Mouse (Mus musculus) liver, adult 2 months (tissue): ENCODE data around the gene Tiam2. TPM values are rescaled to one million over a fixed set of nuclear protein-coding genes. Genes with fewer than 3 reads are reported as not detected.

Experiments
- DNase-seq: peaks from one replicate; pipeline ENCODE4 v3.0.0-alpha.2; 2011; ENCODE audit warnings: low read depth, low spot score; ENCODE audit errors: extremely low read depth
- H3K27ac ChIP-seq: fragments of 200-500 bp; replicated peaks from 2 replicates; pipeline ENCODE4 v1.5.1; 2012; ENCODE audit warnings: low read depth, mild to moderate bottlenecking, control low read depth, inconsistent platforms, low read length; ENCODE audit not compliant: insufficient read depth
- H3K27me3 ChIP-seq: fragments of 200-500 bp; 2 replicates; pipeline ENCODE4 v1.6.1; 2012; ENCODE audit warnings: mild to moderate bottlenecking, moderate library complexity, low read length, inconsistent platforms; ENCODE audit not compliant: control insufficient read depth, insufficient read depth
- H3K36me3 ChIP-seq: fragments of 200-500 bp; 2 replicates; pipeline ENCODE4 v1.6.1; 2012; ENCODE audit warnings: low read length, inconsistent platforms; ENCODE audit not compliant: control insufficient read depth, insufficient read depth
- H3K4me1 ChIP-seq: fragments of 200-500 bp; 2 replicates; pipeline ENCODE4 v1.6.1; 2011; ENCODE audit warnings: low read length; ENCODE audit not compliant: control insufficient read depth, insufficient read depth
- H3K4me3 ChIP-seq: fragments of 200-500 bp; 2 replicates; pipeline ENCODE4 v1.5.1; 2011; ENCODE audit warnings: low read depth, mild to moderate bottlenecking, control low read depth, low read length, moderate library complexity; ENCODE audit not compliant: insufficient read depth
- H3K79me2 ChIP-seq: fragments of 200-500 bp; 2 replicates; pipeline ENCODE4 v1.6.1; 2012; ENCODE audit warnings: inconsistent platforms, mild to moderate bottlenecking, low read length, moderate library complexity; ENCODE audit not compliant: control insufficient read depth, insufficient read depth
- H3K9ac ChIP-seq: fragments of 200-500 bp; 2 replicates; pipeline ENCODE4 v1.6.1; 2012; ENCODE audit warnings: low read depth, mild to moderate bottlenecking, control low read depth, inconsistent platforms, low read length
- CTCF ChIP-seq: fragments of 200-500 bp; IDR thresholded peaks from 2 replicates; pipeline ENCODE4 v1.5.1; 2011; ENCODE audit warnings: low read depth, low read length, control low read depth
- POLR2A ChIP-seq: fragments of 200-500 bp; IDR thresholded peaks from 2 replicates; pipeline ENCODE4 v1.6.1; 2011; ENCODE audit warnings: low read length, control low read depth; ENCODE audit not compliant: insufficient read depth; ENCODE audit errors: extremely low read depth
- WGBS: fragments of 180-500 bp; shearing (Covaris S2); methylation state at CpG from one replicate; pipeline ENCODE4 v1.1.7; 2018; 5-methylcytosine and 5-hydroxymethylcytosine counted together
- polyA plus RNA-seq: library from polyadenylated mRNA; depleted of rRNA; stranded (reverse); fragments of >200 nt; gene quantifications from 2 replicates; pipeline ENCODE4 v1.2.3, GENCODE M21; 2012
- total RNA-seq: library from RNA; depleted of rRNA; stranded (reverse); fragments of >200 nt; gene quantifications from 2 replicates; pipeline ENCODE4 v1.2.3, GENCODE M21; 2014

Tiam2 gene
- total and polyA plus RNA-seq, 2 experiments, result 2.9 to 5.2 TPM

DNA sequence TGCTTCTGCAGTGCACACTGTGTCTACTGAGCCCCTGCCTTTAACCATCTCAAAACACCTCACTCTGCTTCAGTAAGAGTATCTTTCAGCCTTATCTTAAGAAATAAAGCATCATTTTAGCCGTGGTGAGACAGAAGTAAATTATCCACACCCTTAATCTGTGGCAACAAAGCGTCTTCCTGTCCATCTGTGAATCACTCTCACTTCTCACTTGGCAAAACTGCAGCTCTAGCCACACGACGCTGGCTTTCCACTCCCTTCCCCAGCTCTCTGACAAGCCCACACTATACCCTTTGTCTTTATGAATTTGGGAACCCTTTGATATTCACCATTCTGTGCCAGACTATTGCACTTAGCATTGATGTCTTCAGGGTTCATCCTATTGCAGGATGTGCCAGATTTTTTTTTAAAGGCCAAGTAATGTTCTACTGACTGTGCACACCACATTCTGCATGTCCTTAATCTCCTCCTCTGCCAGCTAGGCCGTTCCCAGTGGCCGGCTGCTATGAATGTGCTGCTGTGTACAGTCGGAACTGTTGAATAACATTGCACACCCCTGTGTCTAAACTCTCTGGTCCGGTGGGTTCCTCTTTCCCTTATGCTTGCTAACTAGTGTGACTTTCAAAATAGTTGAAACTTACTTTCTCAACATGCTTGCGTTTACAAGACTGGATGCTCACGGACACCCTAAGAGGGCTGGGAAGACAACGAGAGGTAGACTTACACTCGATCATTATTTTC lies 126.4 kb downstream of the Tiam2 start:
- H3K4me3 ChIP-seq, result no peak overlapping the region
- H3K27me3 ChIP-seq, result no peaks in the 10 kb centered on the region
- no peak for DNase-seq
- H3K36me3 ChIP-seq, result no peaks in the 10 kb centered on the region
- no peak for TF ChIP-seq CTCF
- no peak for TF ChIP-seq POLR2A
- no peak overlapping the region for H3K27ac ChIP-seq
- 81% methylated on average over 12 of the region's 12 CpGs for WGBS
- H3K4me1 ChIP-seq, result no peaks in the 10 kb centered on the region
- H3K79me2 ChIP-seq, result no peaks in the 10 kb centered on the region
- no peak overlapping the region for H3K9ac ChIP-seq

DNA sequence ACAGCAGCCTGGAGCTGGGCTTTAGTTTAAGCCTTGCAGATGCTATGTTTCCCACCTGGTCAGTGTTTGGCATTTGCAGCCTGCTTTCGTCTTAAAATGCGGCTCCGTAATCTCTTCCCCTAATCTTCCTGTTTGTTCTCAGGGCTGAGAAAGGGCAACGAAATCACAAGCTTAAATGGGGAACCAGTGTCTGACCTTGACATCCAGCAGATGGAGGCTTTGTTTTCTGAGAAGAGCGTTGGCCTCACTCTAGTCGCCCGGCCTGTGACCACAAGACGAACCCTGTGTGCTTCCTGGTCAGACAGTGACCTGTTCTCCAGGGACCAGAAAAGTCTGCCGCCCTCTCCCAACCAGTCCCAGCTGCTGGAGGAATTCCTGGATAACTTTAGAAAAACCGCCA lies 127.6 kb downstream of the Tiam2 start:
- Histone ChIP-seq H3K4me3 (no peak overlapping the region), H3K36me3 (no peaks in the 10 kb centered on the region), H3K79me2 (no peaks in the 10 kb centered on the region), H3K9ac (no peak overlapping the region), H3K27ac (no peak overlapping the region), H3K4me1 (no peaks in the 10 kb centered on the region), H3K27me3 (no peaks in the 10 kb centered on the region)
- DNase-seq, result no peak
- WGBS, result 57% methylated on average over 10 of the region's 10 CpGs
- TF ChIP-seq POLR2A (no peak), CTCF (no peak)

DNA sequence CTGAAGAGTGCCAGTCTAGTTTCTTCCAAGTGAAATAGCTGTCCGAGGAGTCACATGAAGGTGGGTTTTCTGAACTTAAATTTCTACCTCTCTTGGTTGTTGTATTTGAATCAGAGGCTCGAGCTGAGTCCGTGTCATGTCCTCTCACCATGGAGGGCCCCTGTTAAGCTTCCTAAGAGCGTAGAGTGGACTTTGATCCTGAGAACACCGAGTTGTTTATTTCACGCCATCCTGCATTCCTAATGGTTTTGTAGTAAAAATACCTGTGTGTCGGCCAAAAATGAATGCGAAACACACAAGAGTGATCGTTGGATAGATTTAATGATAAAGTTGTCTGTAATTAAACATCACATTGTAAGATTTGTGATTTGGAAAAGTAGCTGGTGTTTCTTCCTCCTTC lies 128.5 kb downstream of the Tiam2 start:
- TF ChIP-seq CTCF (no peak), POLR2A (no peak)
- 70% methylated on average over 9 of the region's 9 CpGs for WGBS
- no peak overlapping the region for H3K4me3 ChIP-seq
- no peak overlapping the region for H3K9ac ChIP-seq
- DNase-seq, result peak; percentile 69
- no peaks in the 10 kb centered on the region for H3K79me2 ChIP-seq
- no peaks in the 10 kb centered on the region for H3K27me3 ChIP-seq
- H3K27ac ChIP-seq, result no peak overlapping the region
- H3K36me3 ChIP-seq, result no peaks in the 10 kb centered on the region
- no peaks in the 10 kb centered on the region for H3K4me1 ChIP-seq

DNA sequence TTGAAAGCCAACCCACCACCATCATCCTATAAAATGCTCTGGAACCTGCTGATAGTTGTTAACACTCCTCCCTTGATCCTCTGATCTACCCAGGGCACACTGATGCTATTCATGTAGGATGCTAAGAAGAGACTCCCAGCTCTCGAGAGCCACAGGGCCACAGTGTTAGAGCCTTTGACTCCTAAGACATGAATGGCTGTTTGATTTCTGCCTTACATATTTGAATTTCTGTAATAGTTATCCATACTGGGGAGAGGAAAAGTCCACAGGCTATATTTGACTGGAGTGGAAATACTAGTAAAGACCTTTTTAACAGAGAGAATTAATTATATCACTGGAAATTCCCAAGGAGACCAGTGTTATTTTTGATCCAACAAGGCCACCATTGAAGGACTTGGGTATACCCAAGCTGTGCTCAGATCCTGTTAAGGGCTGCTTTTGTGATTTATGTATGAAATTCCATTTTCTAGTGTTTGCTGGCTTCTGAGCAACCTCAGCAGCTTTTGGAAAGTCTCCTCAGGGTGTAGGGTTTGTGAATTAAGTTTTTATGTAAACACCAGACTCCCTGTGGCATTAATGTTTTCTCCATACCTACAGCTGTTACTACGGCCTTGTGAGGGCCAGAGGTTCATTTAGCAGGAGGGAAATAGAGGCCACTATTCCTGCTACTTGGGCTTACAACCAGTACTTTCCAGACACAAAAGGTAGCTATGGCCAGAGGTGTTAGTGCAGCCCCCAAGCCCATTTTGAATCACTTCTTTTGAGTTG lies 131.7 kb downstream of the Tiam2 start:
- WGBS, result 85% methylated on average over 2 of the region's 2 CpGs
- peaks cover 6% of the 10 kb centered on the region for H3K4me1 ChIP-seq
- no peak overlapping the region for H3K4me3 ChIP-seq
- H3K27ac ChIP-seq, result no peak overlapping the region
- TF ChIP-seq POLR2A, result no peak
- no peak for TF ChIP-seq CTCF
- H3K36me3 ChIP-seq, result no peaks in the 10 kb centered on the region
- H3K27me3 ChIP-seq, result no peaks in the 10 kb centered on the region
- DNase-seq, result no peak
- no peaks in the 10 kb centered on the region for H3K79me2 ChIP-seq
- no peak overlapping the region for H3K9ac ChIP-seq

DNA sequence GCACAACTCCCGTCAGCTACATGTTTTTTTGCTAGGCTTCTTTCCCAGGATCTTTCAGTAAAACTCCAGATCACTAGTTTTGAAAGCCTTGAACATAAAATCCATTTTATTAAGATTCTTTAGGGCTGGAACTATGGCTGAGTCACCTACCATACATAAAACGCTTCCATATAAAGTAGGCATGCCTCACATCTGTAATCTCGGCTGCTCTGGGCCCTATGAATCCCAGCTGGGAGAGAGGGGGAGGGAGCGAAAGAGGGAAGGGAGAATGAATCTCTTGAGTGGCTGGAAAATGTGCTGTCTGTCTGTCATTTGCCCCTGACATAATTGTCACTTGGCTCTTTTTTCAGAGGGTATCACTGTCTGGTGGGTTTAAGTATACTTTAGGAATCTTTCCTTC lies 139.5 kb downstream of the Tiam2 start:
- no peak for TF ChIP-seq CTCF
- no peak for TF ChIP-seq POLR2A

DNA sequence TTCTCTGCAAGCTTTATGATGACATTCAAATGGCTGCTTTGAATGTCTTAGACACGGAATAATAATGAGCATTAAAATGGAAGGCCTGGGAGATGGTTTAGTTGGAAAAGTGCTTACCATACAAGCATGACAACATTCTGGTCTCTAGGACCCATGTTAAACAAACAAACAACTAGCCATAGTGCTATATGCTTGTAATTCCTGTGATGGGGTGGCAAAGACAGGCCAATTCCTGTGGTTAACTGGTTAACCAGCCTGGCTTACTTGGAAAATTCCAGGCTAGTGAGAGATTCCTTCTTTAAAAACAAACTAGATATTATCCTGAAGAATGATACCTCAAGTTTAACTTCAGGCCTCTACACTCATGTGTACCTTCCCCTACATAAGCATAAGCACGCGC lies 140.3 kb downstream of the Tiam2 start:
- H3K36me3 ChIP-seq, result no peaks in the 10 kb centered on the region
- H3K4me3 ChIP-seq, result no peak overlapping the region
- WGBS, result 97% methylated on average over 3 of the region's 3 CpGs
- no peak overlapping the region for H3K9ac ChIP-seq
- peaks cover 8% of the 10 kb centered on the region for H3K4me1 ChIP-seq
- H3K79me2 ChIP-seq, result no peaks in the 10 kb centered on the region; the same call in 1 of the 2 replicates
- DNase-seq, result no peak
- H3K27me3 ChIP-seq, result no peaks in the 10 kb centered on the region
- no peak for TF ChIP-seq POLR2A
- no peak overlapping the region for H3K27ac ChIP-seq

More for the DNA sequence above, 139.5 kb downstream of the Tiam2 start:
- Histone ChIP-seq H3K4me1 (peaks cover 9% of the 10 kb centered on the region), H3K4me3 (no peak overlapping the region), H3K9ac (no peak overlapping the region), H3K27me3 (no peaks in the 10 kb centered on the region), H3K27ac (no peak overlapping the region), H3K36me3 (no peaks in the 10 kb centered on the region), H3K79me2 (no peaks in the 10 kb centered on the region)
- no peak for DNase-seq
- WGBS, result 85% methylated on average over 4 of the region's 4 CpGs
